Mouse (Mus musculus) heart, embryonic 14.5 days (tissue): ENCODE measurements around the gene Ap1g1. TPM values are rescaled to one million over a fixed set of nuclear protein-coding genes. Genes with fewer than 3 reads are reported as not detected.

Experiments
- ATAC-seq: fragments of 200-750 bp; cut with Nextera tagmentation; 2 replicates; pipeline ENCODE4 v1.8.0; 2017; ENCODE audit warnings: low read depth, moderate TSS enrichment; ENCODE audit not compliant: insufficient number of reproducible peaks, insufficient read depth, low FRiP score
- H3K27ac ChIP-seq, 2 experiments: fragments of 200-500 bp in 1 of 2; fragments of 300-500 bp in 1 of 2; sonication (generic) in 1 of 2; replicated peaks in 1 of 2; 2 replicates each; pipeline ENCODE4 v1.5.1; 2012 to 2014; ENCODE audit warnings: low read depth in 2 of 2, low read length in 2 of 2, control low read depth in 1 of 2, mild to moderate bottlenecking in 1 of 2, mixed read lengths in 1 of 2; ENCODE audit not compliant: control insufficient read depth in 1 of 2, insufficient read depth in 1 of 2
- H3K27me3 ChIP-seq: fragments of 300-500 bp; sonication (generic); 2 replicates; pipeline ENCODE4 v1.6.1; 2014; ENCODE audit warnings: mild to moderate bottlenecking, low read length, control low read depth; ENCODE audit not compliant: control insufficient read depth, insufficient read depth
- H3K36me3 ChIP-seq: fragments of 300-500 bp; sonication (generic); 2 replicates; pipeline ENCODE4 v1.6.1; 2014; ENCODE audit warnings: mild to moderate bottlenecking, control low read depth, low read length, mixed read lengths; ENCODE audit not compliant: control insufficient read depth, insufficient read depth
- H3K4me1 ChIP-seq, 2 experiments: fragments of 200-500 bp in 1 of 2; fragments of 300-500 bp in 1 of 2; sonication (generic) in 1 of 2; 2 replicates each; pipeline ENCODE4 v1.6.1; 2012 to 2014; ENCODE audit warnings: low read length in 2 of 2, control low read depth in 1 of 2, mixed read lengths in 1 of 2; ENCODE audit not compliant: control insufficient read depth in 2 of 2, insufficient read depth in 2 of 2
- H3K4me2 ChIP-seq: fragments of 300-500 bp; sonication (generic); 2 replicates; pipeline ENCODE4 v1.6.1; 2014; ENCODE audit warnings: mild to moderate bottlenecking, low read length
- H3K4me3 ChIP-seq, 2 experiments: fragments of 200-500 bp in 1 of 2; fragments of 300-500 bp in 1 of 2; sonication (generic) in 1 of 2; 2 replicates each; pipeline ENCODE4 v1.5.1; 2012 to 2014; ENCODE audit warnings: low read length in 2 of 2, mild to moderate bottlenecking in 2 of 2, control low read depth in 1 of 2, low read depth in 1 of 2, moderate library complexity in 1 of 2; ENCODE audit not compliant: control insufficient read depth in 1 of 2, insufficient read depth in 1 of 2
- H3K9ac ChIP-seq: fragments of 300-500 bp; sonication (generic); 2 replicates; pipeline ENCODE4 v1.6.1; 2014; ENCODE audit warnings: mild to moderate bottlenecking, low read length
- H3K9me3 ChIP-seq: fragments of 300-500 bp; sonication (generic); 2 replicates; pipeline ENCODE4 v1.6.1; 2016; ENCODE audit warnings: low read length, control low read depth; ENCODE audit not compliant: control insufficient read depth
- WGBS: fragments of 180-500 bp; shearing (Covaris S2); extraction: QIAGEN DNeasy Blood & Tissue Kit; methylation state at CpG from one replicate; pipeline ENCODE4 v1.1.7; 2014; 5-methylcytosine and 5-hydroxymethylcytosine counted together
- polyA plus RNA-seq: library from polyadenylated mRNA; unstranded; fragments of >200 nt; fragmentation: Nextera tagmentation; extraction: Ambion mirVana; gene quantifications from 2 replicates; pipeline ENCODE4 v1.2.1, GENCODE M21; 2014

The Ap1g1 gene
- polyA plus RNA-seq, 1 experiment from 2014 or later = 25.2 TPM

DNA sequence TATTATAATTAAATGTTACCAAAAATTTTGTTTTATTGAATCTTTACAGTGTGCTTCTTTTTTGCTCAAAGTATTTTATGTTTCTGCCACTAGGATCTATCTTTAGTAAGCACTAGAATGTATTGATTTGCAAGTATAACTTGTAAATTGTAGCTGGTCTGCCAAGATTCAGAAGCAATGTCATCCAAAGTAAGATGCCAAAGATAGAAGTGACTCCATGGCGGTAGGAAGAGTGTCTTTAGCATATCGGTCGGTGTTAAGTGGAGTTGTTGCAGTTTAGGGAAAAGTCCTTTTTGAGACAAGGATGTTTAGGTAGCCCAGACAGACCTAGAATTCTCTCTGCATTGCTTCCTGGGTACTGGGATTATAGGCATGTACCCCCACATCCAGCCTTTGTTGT lies 128.6 kb downstream of the Ap1g1 start:
- H3K4me3 ChIP-seq = no peak overlapping the region
- WGBS = 91% methylated on average over 3 of the region's 3 CpGs
- peaks cover 31% of the 10 kb centered on the region for H3K36me3 ChIP-seq
- no peak for ATAC-seq
- H3K4me2 ChIP-seq = no peak overlapping the region
- no peaks in the 10 kb centered on the region for H3K4me1 ChIP-seq
- H3K9me3 ChIP-seq = no peaks in the 10 kb centered on the region
- no peak overlapping the region for H3K9ac ChIP-seq
- no peaks in the 10 kb centered on the region for H3K27me3 ChIP-seq
- H3K27ac ChIP-seq = no peak overlapping the region

DNA sequence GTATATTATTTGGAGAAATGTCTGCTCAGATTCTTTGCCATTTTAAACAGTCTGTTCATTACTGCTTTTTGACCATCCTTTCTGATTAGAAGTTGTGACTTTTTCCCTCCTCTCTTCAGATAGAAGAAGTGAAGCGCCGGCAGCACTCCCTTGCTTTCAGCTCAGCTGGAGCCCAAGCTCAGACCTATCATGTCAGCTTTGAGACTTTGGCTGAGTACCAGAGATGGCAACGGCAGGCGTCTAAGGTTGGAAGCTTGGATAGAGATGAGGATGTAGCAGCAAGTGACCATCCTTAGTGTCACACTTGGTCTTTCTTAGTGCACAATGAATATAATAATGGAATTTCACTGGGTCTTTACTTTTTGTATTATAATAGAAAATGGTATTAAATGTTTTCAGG lies 129.0 kb downstream of the Ap1g1 start:
- Histone ChIP-seq H3K27me3 (no peaks in the 10 kb centered on the region), H3K4me2 (no peak overlapping the region), H3K36me3 (peaks cover 36% of the 10 kb centered on the region), H3K4me3 (no peak overlapping the region), H3K9ac (no peak overlapping the region), H3K27ac (no peak overlapping the region), H3K4me1 (no peaks in the 10 kb centered on the region), H3K9me3 (no peaks in the 10 kb centered on the region)
- 91% methylated on average over 4 of the region's 4 CpGs for whole genome bisulfite sequencing
- ATAC-seq = no peak

Other genes with a start within 250 kb of the Ap1g1 start
- gene Dhx38, start 212.7 kb upstream of the Ap1g1 start, polyA plus RNA-seq = 9.5 and 10.9 TPM in 2 replicates
- gene Txnl4b, start 212.7 kb upstream of the Ap1g1 start, polyA plus RNA-seq = 18.4 and 18.7 TPM in 2 replicates
- 0.59 and 0.77 TPM in 2 replicates for gene Hp, start 199.4 kb upstream of the Ap1g1 start, polyA plus RNA-seq
- gene Dhodh, start 169.9 kb upstream of the Ap1g1 start, polyA plus RNA-seq = 31.5 and 38.7 TPM in 2 replicates
- 0.15 TPM in 1 of 2 replicates, not detected in the other for gene Pkd1l3, start 164.0 kb upstream of the Ap1g1 start, polyA plus RNA-seq
- 91.3 and 95.8 TPM in 2 replicates for gene Ist1, start 85.3 kb upstream of the Ap1g1 start, polyA plus RNA-seq
- gene Zfp821, start 73.0 kb upstream of the Ap1g1 start, polyA plus RNA-seq = 22.7 and 23.1 TPM in 2 replicates
- gene Atxn1l, start 40.8 kb upstream of the Ap1g1 start, polyA plus RNA-seq = 4.7 and 4.8 TPM in 2 replicates
- 1.9 and 2.0 TPM in 2 replicates for gene Phlpp2, start 90.0 kb downstream of the Ap1g1 start, polyA plus RNA-seq
- 0.12 and 0.51 TPM in 2 replicates for gene Marveld3, start 183.6 kb downstream of the Ap1g1 start, polyA plus RNA-seq
- 0.11 TPM in 1 of 2 replicates, not detected in the other for gene Tat, start 211.9 kb downstream of the Ap1g1 start, polyA plus RNA-seq